Mouse (Mus musculus): ENCODE data around the gene Adamts15. TPM values are rescaled to one million over a fixed set of nuclear protein-coding genes. Genes with fewer than 3 reads are reported as not detected.

Gene Adamts15
- polyA plus RNA-seq (2014; fragmentation: Nextera tagmentation; extraction: Ambion mirVana) = 2.5 and 3.0 TPM in 2 replicates

- ATAC-seq (replicated peaks; ENCODE audit: low FRiP score) = peak; percentile 54
- peak within 1 kb of the TSS; percentile 53 for H3K4me3 ChIP-seq (ENCODE audit: low read depth, low read length)
- under 1% methylated on average over 47 of the region's 47 CpGs for WGBS
- DNase-seq (ENCODE audit: low spot score) = peak; percentile 46
- no peaks in the 10 kb centered on the region for H3K36me3 ChIP-seq (ENCODE audit: control insufficient read depth, insufficient read depth, low read length)
- H3K27ac ChIP-seq (ENCODE audit: low read depth, low read length) = no peak within 1 kb of the TSS
- peaks cover 26% of the 10 kb centered on the region for H3K27me3 ChIP-seq (replicated peaks; ENCODE audit: control insufficient read depth, insufficient read depth, low read length)
- H3K4me1 ChIP-seq (replicated peaks; ENCODE audit: control insufficient read depth, insufficient read depth, low read length) = no peaks in the 10 kb centered on the region
- H3K9me3 ChIP-seq (ENCODE audit: control insufficient read depth, low read length) = no peaks in the 10 kb centered on the region
- H3K9ac ChIP-seq (ENCODE audit: low read depth, low read length) = no peak within 1 kb of the TSS
- peak within 1 kb of the TSS; percentile 73 for H3K4me2 ChIP-seq
Measured at GRCm38 (mm10) chr9:30922197-30922894, at the start of gene Adamts15. TSS of gene Adamts15 (minus strand) at chr9:30922452.

DNA sequence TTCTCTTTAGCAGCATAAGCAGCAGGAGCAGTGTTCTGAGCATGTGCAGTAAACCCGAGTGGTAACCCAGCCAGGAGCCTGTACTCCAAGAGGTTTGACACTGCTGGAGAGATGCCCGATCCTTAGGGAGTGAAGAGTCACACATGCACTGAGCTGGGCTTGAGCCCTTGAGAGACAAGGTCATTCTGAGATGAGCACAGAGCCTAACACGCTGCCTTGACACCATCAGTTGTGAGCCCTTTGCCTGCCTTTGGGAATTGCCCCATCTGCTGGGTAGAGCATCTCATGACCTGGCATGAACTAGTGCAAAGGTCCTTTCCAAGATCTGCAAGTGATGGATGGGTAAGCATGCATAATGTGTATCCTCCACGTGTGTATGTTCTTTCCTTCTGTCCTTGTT, 49.7 kb upstream of the Adamts15 start:
- H3K27ac ChIP-seq (ENCODE audit: low read depth, low read length) = no peak overlapping the region
- 57% methylated on average over 4 of the region's 4 CpGs for WGBS

GRCm38 (mm10) chr9:30970001-30970400, 47.7 kb upstream of the Adamts15 start:
- WGBS = 72% methylated on average over 3 of the region's 3 CpGs
- H3K36me3 ChIP-seq (ENCODE audit: control insufficient read depth, insufficient read depth, low read length) = no peaks in the 10 kb centered on the region
- no peak for ATAC-seq (replicated peaks; ENCODE audit: low FRiP score)
- no peak overlapping the region for H3K4me2 ChIP-seq
- no peak overlapping the region for H3K9ac ChIP-seq (ENCODE audit: low read depth, low read length)
- H3K4me3 ChIP-seq (ENCODE audit: low read depth, low read length) = no peak overlapping the region
- no peaks in the 10 kb centered on the region for H3K9me3 ChIP-seq (ENCODE audit: control insufficient read depth, low read length)
- no peak for DNase-seq (ENCODE audit: low spot score)
- H3K27ac ChIP-seq (ENCODE audit: low read depth, low read length) = no peak overlapping the region
- no peaks in the 10 kb centered on the region for H3K4me1 ChIP-seq (replicated peaks; ENCODE audit: control insufficient read depth, insufficient read depth, low read length)
- no peaks in the 10 kb centered on the region for H3K27me3 ChIP-seq (replicated peaks; ENCODE audit: control insufficient read depth, insufficient read depth, low read length)

More for the DNA sequence above, 49.7 kb upstream of the Adamts15 start:
- DNase-seq (ENCODE audit: low spot score) (no peak), ATAC-seq (replicated peaks; ENCODE audit: low FRiP score) (no peak)
- Histone ChIP-seq H3K4me1 (replicated peaks; ENCODE audit: control insufficient read depth, insufficient read depth, low read length) (no peaks in the 10 kb centered on the region), H3K4me2 (no peak overlapping the region), H3K4me3 (ENCODE audit: low read depth, low read length) (no peak overlapping the region), H3K9ac (ENCODE audit: low read depth, low read length) (no peak overlapping the region), H3K9me3 (ENCODE audit: control insufficient read depth, low read length) (no peaks in the 10 kb centered on the region), H3K36me3 (ENCODE audit: control insufficient read depth, insufficient read depth, low read length) (no peaks in the 10 kb centered on the region), H3K27me3 (replicated peaks; ENCODE audit: control insufficient read depth, insufficient read depth, low read length) (no peaks in the 10 kb centered on the region)

- 76% methylated on average over 6 of the region's 6 CpGs for WGBS
- no peaks in the 10 kb centered on the region for H3K4me1 ChIP-seq (replicated peaks; ENCODE audit: control insufficient read depth, insufficient read depth, low read length)
- ATAC-seq (replicated peaks; ENCODE audit: low FRiP score) (no peak), DNase-seq (ENCODE audit: low spot score) (no peak)
- no peaks in the 10 kb centered on the region for H3K36me3 ChIP-seq (ENCODE audit: control insufficient read depth, insufficient read depth, low read length)
- no peak overlapping the region for H3K4me3 ChIP-seq (ENCODE audit: low read depth, low read length)
- H3K9ac ChIP-seq (ENCODE audit: low read depth, low read length) = no peak overlapping the region
- no peak overlapping the region for H3K27ac ChIP-seq (ENCODE audit: low read depth, low read length)
- no peak overlapping the region for H3K4me2 ChIP-seq
- H3K9me3 ChIP-seq (ENCODE audit: control insufficient read depth, low read length) = no peaks in the 10 kb centered on the region
- H3K27me3 ChIP-seq (replicated peaks; ENCODE audit: control insufficient read depth, insufficient read depth, low read length) = no peaks in the 10 kb centered on the region
Measured at GRCm38 (mm10) chr9:30968130-30968529, 45.9 kb upstream of the Adamts15 start.

DNA sequence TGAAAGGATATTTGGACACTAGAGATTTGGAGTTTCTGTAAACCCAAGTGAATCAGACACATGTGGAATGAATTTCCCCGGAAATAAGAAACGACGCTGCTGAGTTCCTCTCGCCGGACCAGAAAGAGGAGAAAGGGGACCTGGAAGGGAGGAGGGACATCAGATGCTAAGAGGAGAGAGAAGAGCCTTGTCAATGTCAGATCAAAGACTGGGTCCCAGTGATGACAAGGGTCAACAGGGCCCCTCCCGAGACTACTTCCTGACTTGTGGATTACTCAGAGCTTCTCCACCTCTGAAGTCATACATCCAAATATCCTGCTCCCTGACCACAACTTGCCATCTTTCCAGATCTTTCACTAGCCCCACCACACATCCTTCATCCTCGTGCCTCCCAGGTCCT, 44.6 kb upstream of the Adamts15 start:
- DNase-seq (ENCODE audit: low spot score) (no peak), ATAC-seq (replicated peaks; ENCODE audit: low FRiP score) (no peak)
- Histone ChIP-seq H3K36me3 (ENCODE audit: control insufficient read depth, insufficient read depth, low read length) (no peaks in the 10 kb centered on the region), H3K27me3 (replicated peaks; ENCODE audit: control insufficient read depth, insufficient read depth, low read length) (no peaks in the 10 kb centered on the region), H3K9ac (ENCODE audit: low read depth, low read length) (no peak overlapping the region), H3K4me1 (replicated peaks; ENCODE audit: control insufficient read depth, insufficient read depth, low read length) (no peaks in the 10 kb centered on the region), H3K4me2 (no peak overlapping the region), H3K27ac (ENCODE audit: low read depth, low read length) (no peak overlapping the region), H3K4me3 (ENCODE audit: low read depth, low read length) (no peak overlapping the region), H3K9me3 (ENCODE audit: control insufficient read depth, low read length) (no peaks in the 10 kb centered on the region)
- WGBS = 55% methylated on average over 7 of the region's 7 CpGs

GRCm38 (mm10) chr9:30964685-30965084, 42.4 kb upstream of the Adamts15 start:
- no peak for ATAC-seq (replicated peaks; ENCODE audit: low FRiP score)
- no peaks in the 10 kb centered on the region for H3K4me1 ChIP-seq (replicated peaks; ENCODE audit: control insufficient read depth, insufficient read depth, low read length)
- no peak overlapping the region for H3K4me3 ChIP-seq (ENCODE audit: low read depth, low read length)
- H3K9ac ChIP-seq (ENCODE audit: low read depth, low read length) = no peak overlapping the region
- no peak overlapping the region for H3K27ac ChIP-seq (ENCODE audit: low read depth, low read length)
- H3K27me3 ChIP-seq (replicated peaks; ENCODE audit: control insufficient read depth, insufficient read depth, low read length) = no peaks in the 10 kb centered on the region
- no peaks in the 10 kb centered on the region for H3K9me3 ChIP-seq (ENCODE audit: control insufficient read depth, low read length)
- WGBS = 76% methylated on average over 10 of the region's 10 CpGs
- H3K36me3 ChIP-seq (ENCODE audit: control insufficient read depth, insufficient read depth, low read length) = no peaks in the 10 kb centered on the region
- no peak overlapping the region for H3K4me2 ChIP-seq
- DNase-seq (ENCODE audit: low spot score) = no peak

DNA sequence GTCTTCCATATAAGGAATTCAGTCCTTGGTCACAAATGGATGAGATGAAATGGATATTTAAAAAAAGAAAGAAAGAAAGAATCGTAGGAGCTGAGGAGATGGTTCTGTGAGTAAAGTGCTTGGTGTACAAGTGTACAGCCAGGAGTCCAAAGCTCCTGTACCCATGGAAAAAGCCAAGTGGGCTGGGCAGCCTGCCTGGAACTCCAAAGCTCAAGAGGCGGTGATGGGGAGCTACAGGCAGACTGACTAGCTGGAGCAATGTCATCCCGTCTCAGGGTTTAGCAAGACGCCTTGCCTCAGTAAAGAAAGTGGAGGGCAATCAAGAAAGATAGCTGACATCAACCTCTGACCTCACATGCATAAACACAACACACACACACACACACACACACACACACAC, 41.5 kb upstream of the Adamts15 start:
- 80% methylated on average over 4 of the region's 4 CpGs for WGBS
- Histone ChIP-seq H3K4me2 (no peak overlapping the region), H3K27me3 (replicated peaks; ENCODE audit: control insufficient read depth, insufficient read depth, low read length) (no peaks in the 10 kb centered on the region), H3K9me3 (ENCODE audit: control insufficient read depth, low read length) (no peaks in the 10 kb centered on the region), H3K4me1 (replicated peaks; ENCODE audit: control insufficient read depth, insufficient read depth, low read length) (no peaks in the 10 kb centered on the region), H3K9ac (ENCODE audit: low read depth, low read length) (no peak overlapping the region), H3K27ac (ENCODE audit: low read depth, low read length) (no peak overlapping the region), H3K4me3 (ENCODE audit: low read depth, low read length) (no peak overlapping the region), H3K36me3 (ENCODE audit: control insufficient read depth, insufficient read depth, low read length) (no peaks in the 10 kb centered on the region)
- DNase-seq (ENCODE audit: low spot score) (no peak), ATAC-seq (replicated peaks; ENCODE audit: low FRiP score) (no peak)

DNA sequence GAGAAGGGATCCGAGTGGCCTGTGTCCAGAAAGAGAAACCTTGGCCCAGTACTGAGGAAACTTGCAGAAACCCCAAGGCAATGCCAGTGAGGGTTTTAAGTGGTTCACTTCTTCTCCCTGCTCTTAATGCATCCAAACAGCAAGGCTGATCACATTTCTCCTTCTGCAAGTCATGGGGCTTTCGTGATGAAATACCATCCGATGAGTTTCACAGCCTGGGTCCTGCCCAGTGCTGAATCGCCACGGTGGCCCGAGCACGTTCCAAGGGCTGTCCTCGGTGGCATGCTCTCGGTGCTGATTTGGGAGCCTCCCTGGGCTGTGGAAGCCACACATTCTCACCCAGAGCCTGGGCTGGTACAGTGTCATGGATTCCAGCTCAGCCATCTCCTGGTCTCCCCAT, 33.0 kb upstream of the Adamts15 start:
- Histone ChIP-seq H3K27me3 (replicated peaks; ENCODE audit: control insufficient read depth, insufficient read depth, low read length) (no peaks in the 10 kb centered on the region), H3K4me3 (ENCODE audit: low read depth, low read length) (no peak overlapping the region), H3K4me2 (no peak overlapping the region), H3K4me1 (replicated peaks; ENCODE audit: control insufficient read depth, insufficient read depth, low read length) (no peaks in the 10 kb centered on the region), H3K9me3 (ENCODE audit: control insufficient read depth, low read length) (no peaks in the 10 kb centered on the region), H3K27ac (ENCODE audit: low read depth, low read length) (no peak overlapping the region), H3K9ac (ENCODE audit: low read depth, low read length) (no peak overlapping the region), H3K36me3 (ENCODE audit: control insufficient read depth, insufficient read depth, low read length) (no peaks in the 10 kb centered on the region)
- no peak for ATAC-seq (replicated peaks; ENCODE audit: low FRiP score)
- WGBS = 82% methylated on average over 9 of the region's 9 CpGs
- DNase-seq (ENCODE audit: low spot score) = no peak

DNA sequence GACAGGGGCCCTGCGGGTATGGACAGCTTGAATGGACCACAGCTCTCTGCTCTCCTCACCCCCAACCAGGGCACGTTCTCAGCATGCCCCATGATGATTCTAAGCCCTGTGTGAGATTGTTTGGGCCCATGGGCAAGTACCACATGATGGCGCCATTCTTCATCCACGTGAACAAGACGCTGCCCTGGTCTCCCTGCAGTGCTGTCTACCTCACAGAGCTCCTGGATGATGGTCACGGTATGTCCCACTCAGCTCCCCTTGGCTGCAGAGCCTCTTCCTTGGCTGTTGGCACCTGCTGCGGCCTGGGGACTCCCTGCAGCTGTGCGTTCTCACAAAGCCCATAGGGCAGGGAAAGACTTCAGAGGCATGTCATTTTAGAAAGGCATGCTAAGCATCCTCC, 31.0 kb upstream of the Adamts15 start:
- Histone ChIP-seq H3K36me3 (ENCODE audit: control insufficient read depth, insufficient read depth, low read length) (no peaks in the 10 kb centered on the region), H3K4me2 (no peak overlapping the region)

More for the DNA sequence above, 31.0 kb upstream of the Adamts15 start:
- ATAC-seq (replicated peaks; ENCODE audit: low FRiP score) (no peak), DNase-seq (ENCODE audit: low spot score) (no peak)
- Histone ChIP-seq H3K9me3 (ENCODE audit: control insufficient read depth, low read length) (no peaks in the 10 kb centered on the region), H3K4me1 (replicated peaks; ENCODE audit: control insufficient read depth, insufficient read depth, low read length) (no peaks in the 10 kb centered on the region), H3K4me3 (ENCODE audit: low read depth, low read length) (no peak overlapping the region), H3K27ac (ENCODE audit: low read depth, low read length) (no peak overlapping the region), H3K27me3 (replicated peaks; ENCODE audit: control insufficient read depth, insufficient read depth, low read length) (no peaks in the 10 kb centered on the region), H3K9ac (ENCODE audit: low read depth, low read length) (no peak overlapping the region)
- WGBS = 51% methylated on average over 8 of the region's 8 CpGs
